Mouse (Mus musculus) adrenal gland (tissue): ENCODE results near the gene Scgb1b24.

Source experiments
- intact Hi-C: fragments of 180-260 bp; cut with DNase I; formaldehyde crosslinking; loops from one replicate; pipeline ENCODE4 v1.15.1; 2025
- long read RNA-seq, 2 experiments: library from polyadenylated mRNA; unstranded; transcript quantifications; one replicate each; pipeline ENCODE4 v2.0.0; 2020; ENCODE audit warnings: borderline replicate concordance in 1 of 2; ENCODE audit not compliant: insufficient replicate concordance in 1 of 2

The Scgb1b24 gene
- long read RNA-seq, experiment 1: 0 reads
- long read RNA-seq, experiment 2: 0 reads

DNA sequence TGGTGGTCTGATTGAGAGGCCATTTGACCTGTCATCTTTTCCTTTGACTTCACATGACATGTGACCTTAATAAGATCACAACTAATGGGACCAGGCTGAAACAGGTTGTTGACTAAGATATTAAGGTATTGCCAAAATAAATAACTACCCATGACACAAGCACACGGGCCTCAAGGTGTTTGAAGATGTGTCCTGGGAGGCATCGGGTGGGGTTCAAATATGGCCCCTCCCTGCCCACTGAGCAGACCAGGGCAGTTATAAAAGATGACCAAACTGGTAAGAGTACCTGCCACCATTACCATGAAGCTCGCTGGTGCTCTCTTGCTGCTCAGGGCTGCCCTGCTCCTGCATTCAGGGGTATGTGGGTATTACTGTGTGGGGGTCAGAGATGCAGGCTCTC lies at the start of gene Scgb1b24:
Scgb1b24 (plus strand) TSS at position 301 of the 400 bp plus-strand sequence.
- intact Hi-C loops: no loop called here

DNA sequence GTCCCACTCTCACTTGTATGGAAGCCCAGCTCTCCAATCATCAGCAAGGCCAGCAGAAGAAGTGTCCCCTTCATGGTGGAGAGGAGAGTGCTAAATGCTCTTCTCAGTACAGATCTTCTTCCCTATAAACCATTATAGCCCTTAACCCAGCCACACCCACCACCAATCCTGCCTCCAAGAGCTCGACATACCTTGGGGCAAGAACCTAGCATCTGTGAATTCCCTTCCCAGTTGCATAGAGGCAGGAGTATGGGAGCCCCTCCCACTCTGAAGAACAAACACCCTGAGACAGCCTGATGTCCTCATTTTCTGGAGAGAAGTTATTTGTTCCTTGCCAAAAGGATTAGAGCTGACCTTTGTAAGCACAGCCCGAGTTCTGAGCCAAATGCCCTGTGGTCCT lies 4.4 kb upstream of the Scgb1b24 start, which contains the start of gene Scgb2b24:
Scgb2b24 (minus strand) TSS at position 101 of the 400 bp plus-strand sequence.
- intact Hi-C loops: no loop called here
